Mouse (Mus musculus) kidney, postnatal 10 days (tissue): ENCODE measurements around the gene Rab43.

ENCODE experiments used
- DNase-seq: peaks from one replicate; pipeline ENCODE4 v3.0.0; 2021; ENCODE audit warnings: mixed read lengths

Gene Rab43

DNA sequence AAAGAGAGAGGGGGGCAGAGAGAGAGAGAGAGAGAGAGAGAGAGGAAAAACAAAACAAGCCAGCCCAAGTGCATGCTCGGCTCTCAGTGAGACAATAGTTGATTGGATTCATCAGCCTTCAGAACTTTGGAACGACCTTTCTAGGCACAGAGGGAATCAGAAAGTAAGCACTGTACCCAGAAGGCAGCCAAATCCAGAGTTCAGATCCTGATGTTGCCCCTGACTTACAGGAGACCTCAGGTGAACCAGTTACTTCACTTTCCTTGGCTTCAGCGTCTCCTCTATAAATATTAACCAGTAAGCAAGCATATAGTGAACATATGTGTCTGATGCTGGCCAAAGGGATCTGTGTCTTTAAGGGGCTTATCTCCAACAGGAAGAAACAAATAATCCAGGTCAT, 3.4 kb downstream of the Rab43 start:
- no peak for DNase-seq

DNA sequence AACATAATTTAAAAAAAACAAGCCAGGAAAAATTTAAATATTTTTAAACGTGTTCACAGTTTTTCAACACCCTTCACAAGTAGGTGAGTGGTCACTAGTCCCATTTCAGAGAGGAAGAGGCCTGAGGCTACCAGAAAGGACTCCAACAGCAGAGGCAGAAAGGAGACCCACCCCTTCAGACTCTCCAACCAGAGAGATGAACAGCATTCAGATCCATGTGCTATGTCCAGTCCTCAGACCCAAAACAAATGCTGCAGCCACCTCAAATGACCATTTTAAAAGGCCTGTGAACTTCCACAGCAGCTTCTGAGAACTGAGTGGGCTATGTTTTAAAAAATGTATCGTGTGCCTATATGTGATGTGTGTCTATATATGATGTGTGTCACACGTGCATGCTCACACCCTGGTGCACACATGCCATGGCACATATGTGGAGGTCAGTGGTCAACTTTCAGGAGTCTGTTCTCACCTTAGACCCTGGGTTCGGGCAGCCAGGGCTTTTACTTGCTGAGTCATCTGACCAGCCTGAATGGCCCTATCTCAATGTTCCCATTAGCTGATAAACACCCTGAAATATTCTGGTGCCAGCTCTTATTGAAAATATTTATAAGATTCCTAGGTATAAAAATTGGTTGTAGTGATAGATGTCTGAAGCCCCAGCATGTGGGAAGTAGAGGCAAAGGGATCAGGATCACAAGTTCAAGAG, 4.1 kb downstream of the Rab43 start:
- no peak for DNase-seq

DNA sequence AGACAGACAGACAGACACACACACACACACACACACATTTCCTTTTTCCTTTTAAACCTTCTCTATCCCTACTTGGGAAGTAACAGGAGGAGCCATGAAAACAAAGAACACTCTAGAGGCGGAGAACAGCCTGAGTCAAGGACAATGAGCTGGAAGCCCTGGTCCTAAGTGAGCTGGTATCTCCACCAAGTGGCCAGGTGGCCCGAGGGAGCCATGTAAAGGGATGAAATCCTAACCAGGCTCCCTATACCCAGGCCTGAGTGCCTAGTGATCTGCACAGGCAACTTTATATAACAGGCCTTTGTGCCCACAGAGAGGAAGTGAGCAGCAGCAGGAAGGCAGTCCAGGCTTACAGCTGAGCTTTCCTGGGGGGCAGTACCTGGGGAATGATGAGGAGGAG, 5.1 kb downstream of the Rab43 start:
- DNase-seq = no peak

DNA sequence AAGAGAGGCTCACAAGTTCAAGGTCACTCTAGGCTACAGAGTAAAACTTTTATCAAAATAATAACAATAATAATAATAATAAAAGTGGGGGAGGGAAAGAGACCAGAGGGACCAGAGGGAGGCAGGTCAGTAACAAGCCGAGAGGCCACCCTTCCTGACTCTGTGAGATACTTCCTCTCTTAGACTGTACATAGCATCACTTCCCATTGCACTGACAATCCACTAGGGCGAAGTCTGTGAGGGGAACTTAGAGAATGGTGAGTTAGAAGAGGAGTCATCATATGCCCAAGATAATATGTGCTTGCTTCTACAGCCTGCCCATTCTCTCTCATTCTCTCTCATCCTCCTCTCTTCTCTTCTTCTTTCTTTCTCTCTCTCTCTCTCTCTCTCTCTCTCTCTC, 5.9 kb downstream of the Rab43 start:
- DNase-seq = no peak

DNA sequence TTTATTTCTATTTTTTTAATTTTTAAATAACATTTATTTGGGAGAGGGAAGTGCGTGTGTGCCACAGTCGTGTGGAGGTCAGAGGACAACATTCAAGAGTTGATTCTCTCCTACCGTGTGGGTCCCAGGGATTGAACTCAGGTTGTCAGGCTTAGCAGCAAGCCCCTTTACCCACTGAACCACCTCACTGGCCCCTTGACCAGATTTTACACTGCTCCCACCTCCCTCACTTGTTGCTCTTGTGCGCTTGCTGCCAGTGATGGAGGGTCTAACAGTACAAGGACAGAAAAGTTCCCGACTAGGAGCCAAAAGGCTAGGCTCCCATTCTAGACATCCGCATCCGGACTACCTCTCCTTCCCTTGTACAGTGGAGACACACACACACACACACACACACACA, 6.5 kb downstream of the Rab43 start:
- DNase-seq = no peak

DNA sequence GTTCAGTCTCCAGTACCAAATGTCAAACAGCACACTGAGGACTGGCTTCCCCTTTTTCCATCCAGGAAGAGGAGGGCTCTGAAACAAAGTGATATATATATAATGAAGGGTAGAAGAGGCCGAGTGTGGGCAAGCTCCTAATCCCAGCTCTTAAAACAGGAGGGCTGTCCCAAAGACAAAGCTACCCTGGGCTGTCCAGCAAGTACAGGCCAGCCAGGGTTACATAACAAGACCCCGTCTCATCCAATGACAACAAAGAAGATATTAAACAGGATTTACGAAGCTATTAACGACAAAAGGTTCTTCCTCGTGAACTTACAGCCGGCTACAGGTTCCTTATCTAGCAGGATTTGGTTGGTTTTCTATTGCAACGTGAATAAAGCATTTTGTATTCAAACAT, 7.1 kb downstream of the Rab43 start:
- no peak for DNase-seq

DNA sequence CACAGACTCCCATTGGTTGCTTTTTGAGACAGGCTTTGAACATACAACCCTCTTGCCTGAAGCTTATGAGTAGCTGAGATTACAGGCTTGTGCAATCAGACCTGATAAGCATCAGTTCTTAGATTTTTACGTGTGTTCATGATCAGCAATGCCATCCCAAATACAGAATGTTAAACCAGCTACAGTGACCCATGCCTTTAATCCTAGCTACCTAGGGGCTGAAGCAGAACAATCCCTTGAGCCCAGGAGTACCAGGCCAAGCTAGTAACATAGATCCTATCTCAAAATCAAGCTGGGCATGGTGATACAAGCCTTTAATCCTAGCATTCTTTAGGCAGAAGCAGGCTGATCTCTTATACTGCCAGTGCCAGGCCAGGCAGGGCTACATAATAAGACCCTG, 7.9 kb downstream of the Rab43 start:
- no peak for DNase-seq

DNA sequence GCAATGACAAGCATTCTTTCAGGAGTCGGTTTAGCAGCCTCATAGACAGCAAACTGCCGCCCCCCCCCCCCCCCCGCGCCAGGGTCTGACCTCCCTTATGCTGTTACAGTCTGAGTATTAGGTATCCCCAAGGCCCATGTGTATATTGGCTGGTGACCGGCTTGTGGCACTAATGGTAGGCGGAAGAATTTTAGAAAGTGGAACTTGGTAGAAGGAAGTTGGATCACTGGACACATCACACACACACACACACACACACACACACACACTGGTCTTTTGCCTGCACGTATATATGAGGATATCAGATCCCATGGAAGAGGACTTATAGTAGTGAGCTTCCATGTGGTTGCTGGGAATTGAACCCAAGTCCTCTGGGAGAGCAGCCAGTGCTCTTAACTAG, 9.5 kb downstream of the Rab43 start:
- no peak for DNase-seq

DNA sequence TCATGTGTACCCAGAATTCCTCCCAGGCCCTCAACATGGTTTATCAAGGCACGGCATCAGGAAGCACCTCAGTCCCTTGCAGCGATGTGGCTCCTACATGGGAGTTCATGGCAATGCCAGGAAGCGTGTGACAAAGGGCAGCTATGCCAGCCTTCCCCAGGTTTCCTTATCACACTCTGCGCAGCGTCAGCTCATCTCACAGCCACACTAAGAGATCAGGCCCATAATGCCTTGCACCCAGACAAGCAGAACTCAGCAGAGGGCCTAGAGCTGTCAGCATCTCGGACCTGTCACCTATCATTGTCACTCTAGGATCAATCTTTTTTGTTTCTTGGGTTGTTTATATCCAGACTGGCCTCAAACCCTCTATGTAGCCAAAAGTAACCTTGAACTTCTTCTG, 12.4 kb downstream of the Rab43 start:
- no peak for DNase-seq

DNA sequence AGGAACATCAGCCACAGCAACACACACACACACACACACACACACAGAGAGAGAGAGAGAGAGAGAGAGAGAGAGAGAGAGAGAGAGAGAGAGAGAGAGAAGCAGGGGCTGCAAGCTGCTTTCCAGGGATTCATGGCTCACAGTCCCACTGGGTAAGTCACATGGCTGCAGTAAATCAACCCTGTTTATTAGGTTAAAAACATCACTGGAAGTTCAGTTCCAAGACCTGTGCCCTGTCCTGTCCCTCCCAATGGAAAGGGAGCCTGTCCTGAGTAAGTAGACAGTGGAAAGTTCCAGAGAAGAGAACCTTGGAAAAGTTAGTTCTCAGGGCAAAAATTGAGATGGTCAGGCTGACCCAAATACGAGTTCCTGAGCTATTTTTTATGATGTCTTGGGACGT, 14.6 kb downstream of the Rab43 start:
- DNase-seq = no peak

DNA sequence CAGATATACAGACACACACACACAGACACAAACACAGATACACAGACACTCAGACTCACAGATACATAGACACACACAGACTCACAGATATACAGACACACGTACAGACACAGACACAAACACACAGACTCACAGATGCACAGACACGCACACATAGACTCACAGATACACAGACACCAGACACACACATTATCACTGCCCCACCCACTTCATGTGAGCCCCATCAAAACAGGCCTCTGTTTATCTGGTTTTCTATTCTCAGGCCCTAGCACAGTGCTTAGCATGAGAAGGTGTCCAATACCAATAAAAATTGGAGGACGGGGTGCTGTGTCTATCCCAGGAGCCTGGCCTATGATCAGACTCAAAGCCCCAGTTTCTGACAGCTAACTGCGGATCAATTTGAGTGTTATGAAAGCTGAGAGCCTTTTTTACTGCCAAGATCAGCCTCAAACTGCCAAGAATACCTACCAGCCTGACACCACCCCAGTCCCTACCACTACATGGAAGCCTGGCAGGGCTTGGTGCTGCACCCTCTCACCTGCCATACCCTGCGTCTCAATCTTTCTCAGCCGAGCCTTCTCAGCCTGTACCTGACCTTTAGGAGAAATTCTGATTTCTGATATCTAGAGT, 15.6 kb downstream of the Rab43 start:
- DNase-seq = no peak

DNA sequence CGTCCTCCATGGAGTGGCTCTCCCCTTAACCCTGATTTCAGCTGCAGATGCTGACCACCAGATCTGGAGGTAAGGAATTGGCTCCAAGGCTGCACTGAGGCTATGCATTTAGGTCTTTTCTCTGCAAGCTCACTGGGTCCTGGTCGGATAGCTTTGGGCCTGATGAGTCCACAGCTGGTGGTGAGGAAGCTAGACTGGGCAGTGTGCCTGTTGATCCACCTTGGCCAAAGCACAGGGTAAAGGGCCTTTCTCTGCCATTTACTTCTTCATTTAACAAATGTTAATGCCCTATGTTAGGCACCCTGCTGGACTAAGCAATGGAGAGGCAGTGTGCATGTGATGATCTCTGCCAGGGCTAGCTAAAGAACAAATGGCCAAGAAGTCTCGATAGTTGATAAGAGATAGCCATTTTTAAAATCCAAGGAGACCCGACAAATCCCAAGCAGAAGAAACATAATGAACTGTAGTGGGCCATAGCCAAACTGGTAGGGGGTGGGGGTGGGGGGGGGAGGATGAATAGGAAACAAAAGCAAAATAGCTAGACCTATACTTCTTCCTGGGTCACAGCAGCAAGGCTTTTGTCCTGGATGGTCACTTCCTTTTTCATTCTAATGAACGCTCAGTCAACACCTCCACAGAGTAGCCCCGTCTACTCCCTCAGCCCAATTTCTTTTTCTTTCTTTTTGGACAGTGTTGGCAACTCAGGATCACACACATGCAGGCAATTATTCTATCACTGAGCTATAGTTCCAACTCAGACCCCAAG, 16.4 kb downstream of the Rab43 start:
- DNase-seq = no peak

DNA sequence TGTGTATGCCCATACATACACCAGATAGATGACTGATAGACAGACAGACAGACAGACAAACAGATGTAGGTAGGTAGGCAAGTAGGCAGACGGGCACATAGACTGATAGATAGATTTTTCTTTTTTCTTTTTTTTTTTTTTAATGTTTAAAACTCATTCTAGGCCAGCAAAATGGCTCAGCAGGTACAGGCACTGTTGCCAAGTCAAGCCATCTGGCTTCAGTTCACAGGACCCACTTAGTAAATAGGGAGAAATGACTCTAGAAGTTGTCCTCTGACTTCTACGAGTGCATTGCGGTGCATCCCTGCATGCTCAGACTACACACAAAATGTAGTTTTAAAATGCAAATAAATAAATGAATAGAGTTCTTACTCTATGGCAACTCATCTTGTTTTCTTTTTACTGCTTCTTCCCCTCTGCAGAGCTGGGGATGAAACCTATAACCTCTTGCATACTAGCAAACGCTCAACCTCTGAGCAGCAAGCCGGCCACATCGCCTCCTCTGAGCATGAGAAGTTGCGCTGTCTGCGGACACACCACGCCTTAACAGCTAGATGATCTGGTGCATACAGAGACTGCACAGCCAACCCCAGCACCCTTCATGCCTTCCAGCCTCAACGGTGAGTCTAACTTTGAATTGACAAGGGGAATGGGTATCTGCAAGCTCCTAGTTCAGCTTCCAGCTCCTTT, 18.0 kb downstream of the Rab43 start:
- DNase-seq = no peak

DNA sequence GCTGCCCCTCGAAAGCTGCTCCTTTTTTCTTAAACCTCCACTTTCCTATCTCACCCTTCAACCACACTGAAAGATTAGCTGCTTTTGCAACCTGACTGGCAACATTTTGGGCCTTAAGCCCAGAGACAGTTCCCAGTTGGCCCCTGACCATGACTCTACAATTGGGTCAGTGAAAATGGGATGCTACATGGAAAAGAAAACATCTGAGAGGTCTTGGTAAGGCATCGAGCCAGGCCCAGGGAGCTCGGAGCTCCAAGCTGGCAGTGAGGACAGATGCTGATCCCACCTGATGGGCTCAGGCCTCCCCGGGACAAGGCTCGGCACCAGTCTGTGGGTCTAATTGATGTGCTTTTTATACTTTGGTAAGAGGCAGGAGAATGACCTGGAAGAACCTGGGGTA, 20.1 kb downstream of the Rab43 start:
- no peak for DNase-seq

DNA sequence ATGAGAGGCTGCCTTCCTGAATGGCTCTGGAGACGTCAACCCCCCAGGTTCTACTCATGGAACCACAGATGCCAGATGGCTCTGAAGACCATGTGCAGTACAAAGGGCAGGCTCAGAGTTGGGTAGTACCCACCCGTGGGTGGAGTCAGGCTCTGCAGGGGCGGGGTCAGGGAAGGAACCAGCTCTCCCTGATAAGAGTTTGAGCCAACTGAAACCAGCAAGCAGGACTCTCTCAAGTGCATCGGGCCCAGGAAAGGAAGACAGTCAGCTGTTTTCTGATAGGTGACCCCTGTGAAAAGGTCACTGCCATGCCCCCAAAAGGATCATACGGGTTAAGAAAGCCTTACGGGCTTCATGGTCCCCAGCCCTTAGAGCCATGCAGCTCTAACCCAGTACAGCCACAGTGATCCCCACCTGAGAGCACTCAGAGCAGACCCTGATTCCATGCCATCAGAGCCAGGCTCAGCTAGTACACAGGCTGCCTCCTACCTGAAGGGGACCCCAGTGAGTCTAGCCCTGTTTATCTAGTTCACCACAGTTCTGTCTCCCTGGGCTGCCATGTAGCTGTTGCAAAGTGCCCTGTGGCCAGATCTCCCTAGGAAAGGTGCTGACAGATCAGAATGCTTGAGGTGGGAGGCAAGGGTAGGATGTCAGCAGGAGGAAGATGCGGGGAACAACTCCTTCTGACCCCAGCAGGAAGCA, 21.0 kb downstream of the Rab43 start:
- DNase-seq = peak; percentile 51

DNA sequence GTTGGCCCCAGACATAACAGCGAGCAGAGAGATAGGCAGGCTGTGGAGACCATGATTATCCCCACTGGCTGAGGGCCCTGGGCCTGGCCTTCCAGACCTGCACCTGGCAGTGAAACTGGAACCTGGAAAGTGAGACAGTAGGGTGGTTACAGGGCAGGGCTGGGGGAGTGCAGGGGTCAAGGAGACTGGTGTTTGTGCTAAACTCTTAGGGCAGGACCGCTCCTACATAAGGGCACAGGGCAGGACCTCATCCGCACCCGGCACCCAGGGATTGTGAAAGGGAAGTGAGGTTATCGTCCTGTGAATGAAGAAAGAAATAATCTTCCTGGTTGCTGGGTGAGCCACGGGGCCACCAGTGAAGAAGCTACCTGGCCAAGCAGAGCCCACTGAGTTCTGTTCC, 22.2 kb downstream of the Rab43 start:
- DNase-seq = no peak

DNA sequence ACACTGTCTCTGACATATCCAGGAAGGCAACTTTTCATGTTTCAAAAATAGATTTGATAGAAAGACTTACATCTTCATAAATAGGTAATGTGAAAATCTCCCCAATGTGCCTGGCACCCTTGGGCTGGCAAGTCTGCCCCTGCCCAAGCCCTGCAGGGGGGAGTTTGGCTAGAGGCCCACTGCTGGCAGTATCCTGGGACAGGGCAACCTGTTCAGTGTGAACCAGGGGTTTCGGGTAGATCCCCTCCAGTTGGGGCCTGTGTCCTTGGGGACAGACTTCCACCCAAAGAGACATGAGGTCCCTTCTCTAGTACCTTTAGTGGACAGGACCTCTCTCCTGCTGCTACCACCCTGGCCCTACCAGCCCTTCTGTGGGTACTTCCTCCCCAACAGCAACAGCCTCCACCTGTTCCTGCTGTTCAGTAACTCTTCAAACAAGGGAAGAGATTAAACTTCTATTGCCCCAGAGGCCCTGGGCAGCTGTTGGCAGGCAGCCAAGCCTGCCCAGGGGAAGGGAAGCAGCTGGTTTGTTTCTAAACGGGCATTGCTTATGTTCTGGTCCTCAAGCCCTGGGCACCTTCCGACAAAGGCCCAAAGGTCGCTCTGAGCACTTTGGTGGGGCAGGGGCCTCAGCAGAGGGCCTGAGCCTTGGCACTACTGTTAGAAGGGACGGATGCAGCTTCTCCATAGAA, 22.9 kb downstream of the Rab43 start:
- DNase-seq = peak; percentile 79

DNA sequence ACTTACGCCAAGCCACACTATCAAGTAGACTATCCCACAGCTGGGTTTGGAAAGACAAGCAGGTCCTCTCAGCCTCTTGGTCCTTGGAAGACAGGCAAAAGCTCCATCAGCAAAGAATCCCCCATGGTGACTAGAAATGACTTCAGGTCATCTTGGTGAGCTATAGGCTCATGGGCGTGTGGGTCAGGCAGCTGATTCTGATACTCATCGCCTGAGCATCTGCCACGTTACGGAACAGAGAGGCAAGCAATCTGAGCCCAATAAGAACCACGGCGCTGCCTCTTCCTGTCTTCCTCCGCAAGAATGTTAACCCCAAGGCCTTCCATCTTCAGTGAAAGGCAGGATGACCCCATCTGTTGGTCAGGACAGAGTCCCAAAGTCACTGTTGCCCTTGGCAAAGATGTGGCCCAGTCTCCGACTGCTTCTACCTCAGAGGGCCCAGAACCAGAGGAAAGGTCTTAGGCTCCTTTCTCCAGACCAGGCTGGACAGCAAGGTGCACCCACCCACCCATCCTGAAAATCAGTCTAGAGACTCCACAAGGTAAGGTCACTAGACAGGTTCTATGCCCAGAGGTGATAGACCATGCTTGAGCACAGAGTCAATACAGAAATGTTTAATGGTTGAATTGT, 23.6 kb downstream of the Rab43 start:
- no peak for DNase-seq

DNA sequence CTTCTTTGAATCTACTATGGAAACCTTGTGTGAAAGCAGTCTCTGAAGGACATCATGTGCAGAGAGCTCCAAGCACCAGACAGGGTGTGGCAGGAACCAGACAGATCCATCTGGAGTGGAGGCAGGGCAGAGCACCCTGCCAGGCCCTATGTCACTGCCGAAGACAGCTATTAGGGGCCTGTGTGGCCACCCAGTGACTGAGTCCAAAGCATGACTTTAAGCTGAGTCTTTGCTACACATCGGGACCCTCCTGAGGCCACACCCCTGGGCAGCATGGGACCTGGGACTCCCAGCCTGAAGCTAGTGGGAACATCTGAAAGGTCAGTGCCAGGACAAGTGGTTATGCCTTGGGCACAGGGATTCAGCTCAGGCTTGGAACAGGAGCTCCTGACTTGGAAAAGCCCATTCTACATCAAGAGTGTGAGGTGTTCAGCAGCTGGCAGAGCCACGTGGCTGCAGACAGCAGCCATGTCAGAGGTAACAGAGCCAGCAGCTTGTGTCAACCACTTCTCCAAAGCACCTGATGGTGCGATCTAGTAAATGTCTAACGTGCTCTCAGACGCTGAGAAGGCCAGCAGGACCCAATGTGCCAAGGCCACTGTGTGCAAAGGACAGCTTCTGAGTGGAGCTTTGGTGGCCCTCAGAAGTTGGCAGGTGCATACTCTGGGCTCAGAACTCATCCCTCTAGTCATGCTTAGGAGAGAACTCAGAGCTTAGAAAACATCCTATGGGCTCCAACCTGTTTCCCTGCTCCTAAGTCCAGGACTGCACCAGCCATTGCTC, 24.7 kb downstream of the Rab43 start:
- no peak for DNase-seq

DNA sequence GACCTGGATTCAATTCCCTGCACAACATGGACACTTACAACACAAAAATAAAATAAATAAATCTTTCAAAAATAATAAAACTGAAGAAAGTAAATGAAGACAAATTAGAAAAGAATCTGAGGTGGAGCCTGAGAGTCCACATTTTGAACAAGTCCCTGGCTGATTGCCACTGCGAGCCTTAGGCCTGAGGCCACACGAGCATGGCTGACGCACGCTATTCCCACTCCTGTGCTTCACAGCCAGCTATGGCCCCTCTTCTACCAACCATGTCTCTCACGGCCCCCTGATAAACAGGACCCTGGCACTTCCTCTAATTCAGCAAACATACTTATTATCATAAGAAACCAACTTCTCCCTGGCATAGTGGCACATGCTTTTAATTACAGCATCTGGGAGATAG, 25.3 kb downstream of the Rab43 start:
- DNase-seq = no peak

DNA sequence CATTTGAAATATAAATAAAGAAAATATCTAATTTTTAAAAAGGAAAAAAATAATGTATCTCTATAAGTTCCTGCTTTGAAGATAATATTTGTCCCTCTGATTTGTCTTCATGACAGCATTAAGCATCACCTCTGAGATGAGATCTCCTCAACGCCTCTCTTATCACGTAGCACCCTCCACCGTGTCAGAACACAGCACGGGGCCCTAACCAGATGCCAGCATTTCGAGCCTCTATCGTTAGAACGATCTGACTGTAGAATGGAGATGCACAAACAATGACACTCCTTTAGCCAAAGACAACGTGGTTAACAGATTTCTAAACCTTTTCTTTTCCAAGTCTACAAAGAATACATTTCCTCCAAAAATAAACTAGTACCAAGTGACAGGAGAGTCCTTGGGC, 27.9 kb downstream of the Rab43 start:
- no peak for DNase-seq
